Mouse (Mus musculus): Measurements from ENCODE around the gene E030018B13Rik. TPM values are rescaled to one million over a fixed set of nuclear protein-coding genes. Genes with fewer than 3 reads are reported as not detected.
A peak's percentile ranks its signal among the peaks of the same experiment; 100 is the strongest.

E030018B13Rik gene
- total RNA-seq, 2 experiments from 2014 or later = not detected

GRCm38 (mm10) chr7:63896968-63897468, 19.6 kb upstream of the E030018B13Rik start:
- peak; percentile 84 for ATAC-seq (replicated peaks; ENCODE audit: poor library complexity)

DNA sequence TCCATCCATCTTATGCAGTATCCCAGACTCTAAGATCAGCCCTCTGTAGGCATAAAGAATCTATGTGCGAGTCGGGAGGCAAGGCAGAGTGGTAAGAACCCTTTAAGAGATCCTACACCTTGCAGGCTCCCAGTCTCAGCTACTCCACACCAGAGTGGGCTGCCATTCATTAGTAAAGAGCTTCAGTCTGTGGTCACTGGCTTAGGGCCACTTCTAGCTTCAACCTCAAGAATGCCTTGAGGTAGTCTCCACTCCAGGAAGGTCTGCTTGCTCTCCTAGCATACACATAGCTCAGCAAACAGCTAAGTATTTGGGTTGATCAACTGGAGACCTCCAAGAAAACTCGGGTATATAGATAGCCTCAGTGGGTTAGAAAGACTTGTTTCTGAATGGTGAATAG, 19.0 kb upstream of the E030018B13Rik start:
- ATAC-seq (replicated peaks; ENCODE audit: poor library complexity) = no peak

DNA sequence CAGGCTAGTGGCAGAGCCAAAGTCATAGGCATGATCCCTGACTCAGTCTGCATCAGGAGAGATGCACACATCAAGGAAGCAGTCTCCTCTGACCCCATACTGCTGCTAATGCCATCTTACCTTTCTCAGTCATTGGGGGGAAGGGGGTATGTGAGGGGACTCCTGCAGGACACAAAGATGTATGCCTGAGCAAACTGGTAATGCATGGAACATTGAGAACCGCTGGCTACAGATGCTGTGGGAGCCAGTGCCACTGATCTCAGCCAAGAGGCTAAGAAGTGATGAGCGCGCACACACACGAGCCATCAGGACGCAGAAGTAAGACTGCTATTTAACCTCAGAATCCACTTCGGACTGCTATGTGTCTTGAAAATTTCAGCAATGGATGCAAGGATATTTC, 18.5 kb upstream of the E030018B13Rik start:
- ATAC-seq (replicated peaks; ENCODE audit: poor library complexity) = no peak

DNA sequence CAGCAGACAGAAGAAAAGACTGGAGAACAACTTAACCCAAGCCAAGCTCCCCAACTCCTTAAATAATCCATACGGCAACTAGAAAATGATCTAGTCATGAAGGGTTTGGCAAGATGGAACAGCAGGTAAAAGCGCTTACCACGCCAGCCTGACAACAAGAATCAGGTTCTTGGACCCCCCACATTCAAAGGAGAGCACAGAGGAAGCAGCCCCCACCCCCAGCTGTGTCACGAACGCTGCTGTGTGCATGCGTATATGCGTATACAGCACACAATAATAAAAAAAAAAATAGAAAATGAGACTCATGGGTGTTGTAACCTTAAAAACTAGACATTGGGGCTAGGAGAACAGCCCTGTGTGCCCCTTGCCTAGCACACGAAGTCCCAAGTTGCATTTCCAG, 16.7 kb upstream of the E030018B13Rik start:
- no peak for ATAC-seq (replicated peaks; ENCODE audit: poor library complexity)

DNA sequence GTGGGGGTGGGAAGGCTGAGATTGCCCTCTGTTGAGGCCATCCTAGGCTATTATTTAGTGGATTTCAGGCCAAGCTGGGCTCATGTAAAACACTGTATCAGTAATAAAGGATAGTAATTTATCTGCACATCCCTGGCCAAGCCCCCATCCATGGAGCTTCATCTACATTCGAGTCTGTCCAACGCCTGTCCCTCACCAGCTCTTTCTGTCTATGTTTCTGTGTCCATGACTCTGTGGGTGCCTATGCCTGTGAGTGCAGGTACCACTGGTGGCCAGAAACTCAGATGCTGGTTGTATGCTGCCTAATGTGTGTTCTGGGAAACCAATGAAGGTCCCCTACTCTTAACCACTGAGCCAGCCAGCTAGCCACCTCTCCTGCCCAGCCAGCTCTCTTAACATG, 16.2 kb upstream of the E030018B13Rik start:
- no peak for ATAC-seq (replicated peaks; ENCODE audit: poor library complexity)

GRCm38 (mm10) chr7:63901346-63901745, 15.3 kb upstream of the E030018B13Rik start:
- no peak for ATAC-seq (replicated peaks; ENCODE audit: poor library complexity)

DNA sequence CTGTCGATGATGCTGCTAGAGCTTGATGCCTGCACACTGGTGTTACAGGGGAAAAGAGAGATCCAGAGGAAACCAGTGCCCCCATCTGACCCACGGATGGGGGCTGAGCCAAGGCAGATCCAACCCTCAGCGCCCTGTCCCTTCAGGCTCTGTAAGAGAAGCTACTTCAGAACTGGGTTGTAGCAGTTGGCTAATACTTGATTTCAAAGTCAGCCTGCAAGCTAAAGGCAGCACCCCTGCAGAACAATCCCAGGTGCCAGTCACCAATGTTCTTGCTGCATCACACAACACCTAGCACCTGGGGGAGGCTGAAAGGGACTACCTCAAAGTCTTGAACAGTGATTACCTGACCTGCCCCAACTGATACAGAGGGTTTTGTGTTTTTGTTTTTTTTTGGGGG, 14.7 kb upstream of the E030018B13Rik start:
- ATAC-seq (replicated peaks; ENCODE audit: poor library complexity) = no peak

DNA sequence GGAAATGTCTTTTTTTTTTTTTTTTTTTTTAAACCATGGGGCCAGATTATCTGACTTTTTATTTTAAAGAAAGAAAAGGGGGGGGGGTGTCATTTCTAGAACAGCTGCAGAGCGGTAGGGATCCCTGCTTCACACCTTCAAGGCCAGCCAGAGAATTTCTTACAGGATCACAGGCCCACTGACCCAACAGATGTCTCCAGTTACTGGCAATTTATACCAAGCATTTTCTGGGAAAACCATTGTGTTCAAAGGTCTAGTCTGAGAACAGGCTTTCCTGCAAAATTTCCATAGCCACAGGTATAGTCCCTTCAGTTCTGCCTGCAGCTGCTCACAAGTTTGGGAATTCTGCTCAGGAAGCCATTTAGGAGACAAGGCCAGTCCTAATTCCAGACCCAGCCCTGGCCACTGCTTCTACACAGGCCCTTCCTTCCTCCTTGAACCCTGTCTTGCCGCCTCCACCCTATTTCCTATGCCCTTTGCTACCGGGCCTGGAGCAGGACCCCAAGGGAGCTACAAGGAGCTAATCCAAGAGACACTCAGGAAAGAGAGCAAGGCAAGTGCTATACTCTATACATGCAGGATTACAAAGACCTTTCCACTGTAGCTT, 13.9 kb upstream of the E030018B13Rik start:
- ATAC-seq (replicated peaks; ENCODE audit: poor library complexity) = no peak

DNA sequence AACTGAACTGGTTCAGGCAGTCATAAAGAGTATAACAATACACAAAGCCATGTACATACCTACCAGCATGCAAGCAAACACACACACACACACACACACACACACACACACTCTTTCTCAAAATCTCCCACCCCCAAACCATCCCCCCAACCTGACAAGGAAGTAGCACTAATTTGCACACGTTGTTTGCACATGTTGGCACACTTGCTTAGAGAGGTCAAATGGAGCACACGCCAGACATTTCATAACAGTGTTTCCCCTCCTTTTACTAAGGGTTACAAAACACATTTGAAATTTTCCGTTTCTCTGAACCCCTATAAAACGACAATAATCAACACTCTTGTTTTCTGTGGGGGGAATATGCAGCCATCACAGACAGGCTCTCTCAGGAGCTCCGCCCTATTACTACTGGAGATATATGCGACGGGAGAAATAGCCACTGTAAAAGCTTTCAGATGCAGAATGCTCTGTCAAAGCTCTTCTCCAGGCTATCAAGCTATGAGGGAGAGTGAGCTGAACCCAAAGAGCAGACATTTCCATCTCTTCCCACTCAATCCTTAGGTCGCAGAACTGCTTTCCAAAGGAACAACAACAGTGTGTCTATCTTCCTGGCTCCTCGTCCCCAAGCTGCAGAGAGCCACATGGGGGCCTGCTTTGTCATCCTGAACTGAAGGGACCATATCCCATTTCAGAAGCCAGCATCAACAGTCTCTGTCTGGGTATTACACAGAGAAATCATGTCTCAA, 12.8 kb upstream of the E030018B13Rik start:
- ATAC-seq (replicated peaks; ENCODE audit: poor library complexity) = peak; percentile 62

- ATAC-seq (replicated peaks; ENCODE audit: poor library complexity) = no peak
Observed at GRCm38 (mm10) chr7:63905190-63905589, 11.5 kb upstream of the E030018B13Rik start.

DNA sequence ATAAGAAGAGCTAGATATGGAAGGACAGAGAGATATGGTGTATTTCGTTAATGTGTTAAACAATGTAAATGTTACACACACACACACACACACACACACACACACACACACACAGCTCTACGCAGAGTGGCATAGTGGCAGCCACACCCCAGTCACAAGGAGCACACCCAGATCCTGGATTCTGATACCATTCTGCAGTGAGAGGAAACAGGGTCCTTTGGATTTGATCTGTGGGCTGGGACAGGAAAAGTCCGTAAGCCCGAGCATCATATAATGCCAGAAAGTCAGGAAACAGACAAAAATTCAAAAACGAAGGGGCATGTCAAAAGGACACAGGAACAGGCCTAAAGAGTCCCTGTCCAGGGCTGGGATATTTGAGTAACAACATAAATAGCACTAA, 11.0 kb upstream of the E030018B13Rik start:
- ATAC-seq (replicated peaks; ENCODE audit: poor library complexity) = peak; percentile 12

GRCm38 (mm10) chr7:63907778-63908495, 8.7 kb upstream of the E030018B13Rik start:
- no peak for ATAC-seq (replicated peaks; ENCODE audit: poor library complexity)

DNA sequence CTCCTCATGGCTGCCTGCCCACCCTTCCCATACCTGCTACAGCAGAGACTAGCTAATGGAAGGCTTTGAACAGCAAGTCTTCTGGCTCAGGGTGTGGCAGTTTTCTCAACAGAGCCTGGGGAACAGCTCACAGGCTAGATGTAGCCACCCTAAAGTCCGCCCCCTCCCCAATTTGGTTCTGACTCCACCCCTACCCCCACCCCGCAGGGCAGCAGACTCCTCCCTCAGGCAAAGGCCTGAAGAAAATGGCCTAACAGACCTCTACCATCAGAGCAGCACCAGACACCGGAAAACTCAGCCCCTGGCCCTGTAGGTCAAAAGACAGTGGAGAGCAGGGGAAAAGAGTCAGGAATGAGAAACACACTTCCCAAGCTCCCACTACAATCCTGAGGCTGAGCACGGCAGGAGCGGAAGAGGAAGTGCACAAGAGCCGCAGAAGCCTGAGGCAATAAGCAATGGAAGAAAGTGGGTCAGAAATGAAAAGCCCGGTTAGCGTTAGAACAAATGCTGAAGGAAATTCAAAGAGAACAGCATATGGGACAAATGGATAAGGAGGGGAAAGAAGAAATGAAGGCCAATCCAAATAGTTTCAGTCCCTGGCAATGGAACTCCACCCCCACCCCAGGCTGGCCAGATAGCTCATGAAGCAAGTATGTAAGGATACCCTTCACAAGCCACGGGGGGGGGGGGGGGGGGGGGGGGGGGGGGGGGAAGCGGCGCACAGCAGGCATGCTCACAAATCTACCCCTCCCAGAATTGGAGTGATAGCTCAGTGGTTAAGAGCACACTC, 8.0 kb upstream of the E030018B13Rik start:
- no peak for ATAC-seq (replicated peaks; ENCODE audit: poor library complexity)

DNA sequence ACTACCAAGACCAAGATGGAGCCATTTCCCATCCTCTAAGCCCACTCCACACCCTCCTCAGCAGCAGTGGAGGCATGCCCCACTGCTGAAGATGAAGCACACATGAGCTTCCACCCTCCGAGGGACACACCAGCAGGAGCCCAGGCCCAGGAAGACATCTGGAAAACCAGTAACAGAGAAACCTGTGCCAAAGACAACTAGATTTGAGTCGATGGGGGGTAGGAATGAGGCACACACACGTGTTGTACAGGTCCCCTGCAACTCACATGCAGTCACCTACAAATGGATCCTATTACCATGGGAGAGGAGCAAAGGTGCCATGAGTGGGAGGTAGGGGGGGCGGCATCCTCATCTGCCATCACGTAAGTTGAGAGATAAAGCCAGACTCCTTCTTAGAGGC, 6.4 kb upstream of the E030018B13Rik start:
- ATAC-seq (replicated peaks; ENCODE audit: poor library complexity) = no peak

DNA sequence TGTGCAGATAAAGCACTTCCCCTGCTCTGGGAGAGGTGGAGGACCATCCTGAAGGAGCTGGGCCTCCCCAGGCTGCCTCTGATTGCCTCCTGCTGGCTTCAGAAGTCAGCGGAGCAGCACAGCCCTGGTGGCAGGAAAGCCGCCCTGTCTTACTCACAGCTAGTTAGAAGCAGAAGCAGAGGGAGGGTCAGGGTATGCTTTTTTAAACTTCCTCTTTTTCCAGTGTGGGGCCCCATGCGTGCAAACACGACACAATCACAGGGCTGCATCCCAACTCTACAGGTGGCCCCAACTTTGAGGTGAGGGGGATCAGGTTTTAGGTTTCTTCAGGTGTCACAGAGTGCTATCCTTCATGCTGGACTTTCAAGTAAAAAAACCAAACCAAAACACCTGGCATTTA, 5.7 kb upstream of the E030018B13Rik start:
- ATAC-seq (replicated peaks; ENCODE audit: poor library complexity) = peak; percentile 44

DNA sequence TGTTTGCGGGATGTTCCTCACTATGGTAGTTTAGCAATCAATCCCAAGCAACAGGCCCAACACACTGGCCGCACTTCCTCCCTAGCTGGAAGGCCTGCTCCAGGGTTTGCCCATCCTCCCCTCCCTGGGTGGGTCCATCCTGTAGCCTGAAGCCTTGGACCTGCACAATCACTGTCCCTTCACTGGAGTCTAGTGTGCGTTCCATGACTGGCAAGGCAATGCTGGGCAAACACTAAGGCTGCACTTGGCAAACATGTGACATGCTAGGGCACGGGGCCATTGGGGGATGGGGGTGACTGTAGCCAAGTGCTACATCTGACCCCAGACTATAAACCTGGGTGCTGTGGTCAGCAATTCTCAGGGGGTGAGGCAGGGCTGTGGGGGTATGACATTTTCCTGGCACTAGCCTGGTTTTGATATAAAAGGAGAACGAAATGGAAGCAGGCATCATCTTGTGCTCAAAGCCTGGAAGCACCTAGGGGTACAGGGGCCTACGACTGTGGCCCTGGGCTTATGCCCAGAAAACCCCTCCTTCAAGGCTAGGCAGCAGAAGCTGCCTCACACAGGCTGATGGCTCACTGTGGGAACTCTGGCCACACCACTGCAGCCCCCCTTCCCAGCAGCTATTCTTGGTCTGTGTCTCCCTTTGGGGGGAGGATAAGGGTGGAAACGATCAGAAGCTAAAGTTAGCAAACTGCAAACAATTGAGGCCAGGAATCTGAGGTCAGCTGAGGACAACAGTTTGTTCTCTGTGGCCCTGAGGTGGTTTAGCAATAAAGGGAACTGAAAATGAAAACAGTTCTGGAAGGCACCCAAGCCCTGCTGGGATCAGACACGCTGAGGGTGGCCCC, 5.0 kb upstream of the E030018B13Rik start:
- ATAC-seq (replicated peaks; ENCODE audit: poor library complexity) = peak; percentile 53

GRCm38 (mm10) chr7:63912234-63912810, 4.3 kb upstream of the E030018B13Rik start:
- ATAC-seq (replicated peaks; ENCODE audit: poor library complexity) = peak; percentile 38

DNA sequence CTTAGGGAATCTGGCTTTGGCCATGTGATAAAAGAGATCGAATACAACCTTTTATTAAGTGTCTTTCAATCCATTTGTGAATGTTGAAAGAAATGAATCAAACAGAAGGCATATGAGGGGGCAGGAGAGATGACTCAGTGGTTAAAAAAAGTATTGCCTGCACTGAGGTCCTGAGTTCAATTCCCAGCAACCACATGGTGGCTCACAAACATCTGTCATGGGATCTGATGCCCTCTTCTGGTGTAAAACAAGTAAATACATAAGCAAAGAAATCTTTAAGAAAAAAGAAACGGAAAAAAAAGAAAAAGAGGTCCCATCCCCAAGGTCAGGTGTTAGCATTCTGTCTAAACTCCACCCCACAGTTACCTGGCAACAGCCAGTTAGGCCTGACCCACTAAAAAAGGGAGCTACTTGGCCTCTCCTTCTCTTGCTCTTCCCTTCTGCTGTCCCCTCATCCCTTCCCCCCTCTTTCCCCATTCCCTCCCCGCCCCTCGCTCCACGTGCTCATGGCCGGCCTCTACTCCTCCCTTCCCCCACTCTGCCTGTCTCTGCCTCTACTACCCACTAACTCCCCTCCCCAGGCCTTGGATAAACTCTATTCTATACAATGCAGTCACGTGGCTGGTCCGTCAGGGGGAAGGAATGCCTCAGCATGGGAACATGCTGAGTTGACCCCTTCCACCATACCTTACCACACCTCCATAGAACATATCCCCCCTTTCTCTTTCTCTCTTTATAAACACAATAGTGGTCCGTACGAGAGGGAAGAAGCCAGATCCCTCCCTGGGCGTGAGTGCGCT, 3.5 kb upstream of the E030018B13Rik start:
- no peak for ATAC-seq (replicated peaks; ENCODE audit: poor library complexity)
